Mouse (Mus musculus) midbrain, embryonic 15.5 days (tissue): Measurements from ENCODE around the gene Arid1b. TPM values are rescaled to one million over a fixed set of nuclear protein-coding genes. Genes with fewer than 3 reads are reported as not detected.

Experiments
- ATAC-seq: fragments of 200-750 bp; cut with Nextera tagmentation; replicated peaks from 2 replicates; pipeline ENCODE4 v1.8.0; 2017; ENCODE audit warnings: moderate TSS enrichment
- H3K27ac ChIP-seq: fragments of 300-500 bp; sonication (generic); 2 replicates; pipeline ENCODE4 v1.5.1; 2015; ENCODE audit warnings: mild to moderate bottlenecking, inconsistent platforms
- H3K27me3 ChIP-seq: fragments of 300-500 bp; sonication (generic); replicated peaks from 2 replicates; pipeline ENCODE4 v1.6.1; 2015; ENCODE audit warnings: inconsistent platforms
- H3K36me3 ChIP-seq: fragments of 300-500 bp; sonication (generic); replicated peaks from 2 replicates; pipeline ENCODE4 v1.6.1; 2015; ENCODE audit warnings: inconsistent platforms
- H3K4me1 ChIP-seq: fragments of 300-500 bp; sonication (generic); 2 replicates; pipeline ENCODE4 v1.6.1; 2015; ENCODE audit warnings: inconsistent platforms
- H3K4me2 ChIP-seq: fragments of 300-500 bp; sonication (generic); 2 replicates; pipeline ENCODE4 v1.6.1; 2015; ENCODE audit warnings: inconsistent platforms, mild to moderate bottlenecking, moderate library complexity
- H3K4me3 ChIP-seq: fragments of 300-500 bp; sonication (generic); 2 replicates; pipeline ENCODE4 v1.5.1; 2015; ENCODE audit warnings: mild to moderate bottlenecking, inconsistent platforms
- H3K9ac ChIP-seq: fragments of 300-500 bp; sonication (generic); 2 replicates; pipeline ENCODE4 v1.6.1; 2015; ENCODE audit warnings: mild to moderate bottlenecking, inconsistent platforms
- H3K9me3 ChIP-seq: fragments of 300-500 bp; sonication (generic); 2 replicates; pipeline ENCODE4 v1.6.1; 2016; ENCODE audit warnings: inconsistent platforms
- WGBS: fragments of 180-500 bp; shearing (Covaris S2); methylation state at CpG from one replicate; pipeline ENCODE4 v1.1.7; 2015; ENCODE audit warnings: mixed read lengths; 5-methylcytosine and 5-hydroxymethylcytosine counted together
- polyA plus RNA-seq: library from polyadenylated mRNA; unstranded; fragments of >200 nt; fragmentation: Nextera tagmentation; extraction: Ambion mirVana; gene quantifications from 2 replicates; pipeline ENCODE4 v1.2.1, GENCODE M21; 2015

The Arid1b gene
- polyA plus RNA-seq, 1 experiment from 2014 or later, result 16.5 TPM

DNA sequence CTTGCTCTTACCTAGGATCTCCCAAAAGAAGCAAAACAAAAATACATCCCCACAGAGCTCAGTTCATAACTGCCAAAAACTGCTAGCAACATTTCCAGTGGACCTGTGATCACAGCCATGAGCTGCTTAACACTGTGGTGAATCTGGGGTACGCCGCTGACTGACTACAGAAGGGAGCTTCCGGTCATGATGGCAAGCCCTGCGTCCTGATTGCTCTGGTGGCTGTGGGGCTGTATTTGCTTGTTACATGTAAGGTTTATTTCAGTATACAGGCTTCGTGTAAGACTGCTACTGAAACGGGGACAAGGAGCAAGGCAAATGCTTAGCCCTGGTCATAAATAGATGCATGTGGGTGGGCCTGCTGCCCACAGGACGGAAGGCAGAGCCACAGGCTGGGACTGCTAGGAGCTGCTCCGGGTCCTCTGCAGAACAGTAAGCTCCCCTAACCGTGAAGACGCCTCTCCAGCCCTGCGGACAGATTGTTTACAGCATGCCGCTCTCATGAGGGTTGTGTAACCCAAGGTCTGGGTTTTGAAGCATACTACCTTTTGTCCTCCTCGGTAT is 291.8 kb downstream of the Arid1b start:
- H3K9ac ChIP-seq, result no peak overlapping the region
- WGBS, result 58% methylated on average over 13 of the region's 13 CpGs

DNA sequence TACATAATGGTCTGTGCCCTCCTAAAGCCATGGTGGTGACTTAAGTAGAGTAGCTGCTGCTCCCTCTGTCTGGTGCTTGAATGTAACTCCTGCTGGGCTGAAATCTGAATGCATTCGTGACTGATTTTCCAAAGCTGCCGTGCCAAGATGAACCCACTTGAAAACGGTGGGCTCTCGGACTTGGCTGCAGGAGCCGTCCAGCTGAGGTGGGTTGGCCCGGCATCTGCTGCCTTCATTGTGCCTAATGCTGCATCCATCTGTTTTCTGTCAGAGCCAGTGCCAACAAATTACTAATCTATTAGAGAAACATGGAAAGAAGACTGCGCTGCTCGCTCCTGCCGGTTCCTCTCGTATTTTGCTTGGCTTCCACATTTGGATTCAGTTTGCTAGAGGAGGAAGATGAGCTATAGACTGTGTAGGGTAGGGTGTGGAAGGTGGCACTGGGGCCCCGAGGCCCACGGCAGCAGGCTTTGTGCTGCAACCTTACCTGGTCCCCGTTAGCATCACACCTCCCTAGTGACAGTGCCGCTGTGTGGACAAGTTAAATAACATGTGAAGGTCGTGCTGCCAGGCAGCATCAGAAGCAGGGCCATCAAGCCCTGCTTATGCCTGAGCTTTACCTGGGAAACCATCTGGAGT is 292.6 kb downstream of the Arid1b start:
- peaks cover 7% of the 10 kb centered on the region; the same call in 1 of the 2 replicates for H3K36me3 ChIP-seq
- H3K9me3 ChIP-seq, result no peaks in the 10 kb centered on the region
- H3K4me3 ChIP-seq, result no peak overlapping the region
- H3K27ac ChIP-seq, result peak overlapping the region; percentile 53; the same call in 1 of the 2 replicates
- peak; percentile 59 for ATAC-seq
- 46% methylated on average over 15 of the region's 15 CpGs for WGBS
- H3K4me2 ChIP-seq, result no peak overlapping the region
- H3K4me1 ChIP-seq, result peaks cover 34% of the 10 kb centered on the region
- no peaks in the 10 kb centered on the region for H3K27me3 ChIP-seq
- H3K9ac ChIP-seq, result no peak overlapping the region

More for the DNA sequence above, 291.8 kb downstream of the Arid1b start:
- Histone ChIP-seq H3K27me3 (no peaks in the 10 kb centered on the region), H3K9me3 (no peaks in the 10 kb centered on the region), H3K36me3 (no peaks in the 10 kb centered on the region), H3K4me2 (no peak overlapping the region), H3K4me1 (peaks cover 39% of the 10 kb centered on the region), H3K27ac (peak overlapping the region; percentile 35), H3K4me3 (no peak overlapping the region)
- peak; percentile 32; the same call in 1 of the 2 replicates for ATAC-seq

DNA sequence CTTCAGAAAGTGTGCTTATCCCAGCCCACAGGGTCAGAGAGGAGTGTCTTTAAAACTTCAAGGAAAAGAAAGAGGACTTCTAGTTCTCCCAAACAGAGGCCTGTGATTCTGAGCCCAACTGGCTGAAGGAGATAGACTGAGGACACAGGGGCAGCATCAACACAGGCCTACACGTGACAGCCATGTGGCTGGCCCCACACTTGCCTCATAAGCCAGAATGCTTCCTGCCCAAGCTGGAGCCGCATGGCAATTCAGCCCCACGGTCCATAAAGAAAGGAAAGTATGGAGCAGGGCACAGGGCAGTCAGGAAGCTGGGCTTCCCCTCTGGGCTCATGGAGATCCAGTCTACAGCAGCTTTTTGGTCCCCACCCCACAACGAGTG is 293.1 kb downstream of the Arid1b start:
- Histone ChIP-seq H3K27ac (peak overlapping the region; percentile 53; the same call in 1 of the 2 replicates), H3K4me2 (no peak overlapping the region), H3K4me3 (no peak overlapping the region), H3K4me1 (peaks cover 34% of the 10 kb centered on the region), H3K9me3 (no peaks in the 10 kb centered on the region), H3K27me3 (no peaks in the 10 kb centered on the region), H3K9ac (no peak overlapping the region), H3K36me3 (peaks cover 7% of the 10 kb centered on the region; the same call in 1 of the 2 replicates)
- 74% methylated on average over 4 of the region's 4 CpGs for WGBS
- no peak for ATAC-seq

DNA sequence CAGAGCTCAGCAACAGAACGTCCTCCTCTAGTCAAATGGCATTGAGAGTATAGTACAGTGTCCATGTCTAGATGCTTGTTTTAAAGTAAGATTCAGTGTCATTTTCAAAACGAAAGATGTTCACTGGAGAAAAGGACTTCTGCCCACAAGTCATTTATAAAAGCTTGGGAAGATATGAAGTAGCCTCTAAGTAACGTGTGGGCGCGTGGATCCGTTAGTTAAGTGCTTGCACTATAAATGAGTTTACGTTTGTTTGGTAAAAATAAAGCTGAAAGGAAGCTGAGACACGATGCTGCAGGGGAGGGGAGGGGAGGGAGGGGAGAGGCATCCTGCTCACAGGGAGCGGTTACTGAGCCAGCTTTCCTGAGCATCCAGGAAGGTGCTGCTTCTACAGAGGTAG is 293.5 kb downstream of the Arid1b start:
- 0 out of 2 replicates have a peak overlapping the region, but pooled peaks have one; percentile 21 for H3K27ac ChIP-seq
- no peaks in the 10 kb centered on the region for H3K27me3 ChIP-seq
- ATAC-seq, result no peak
- H3K36me3 ChIP-seq, result peaks cover 7% of the 10 kb centered on the region; the same call in 1 of the 2 replicates
- H3K9ac ChIP-seq, result no peak overlapping the region
- 74% methylated on average over 9 of the region's 9 CpGs for WGBS
- H3K4me3 ChIP-seq, result no peak overlapping the region
- no peak overlapping the region for H3K4me2 ChIP-seq
- no peaks in the 10 kb centered on the region for H3K9me3 ChIP-seq
- peaks cover 34% of the 10 kb centered on the region for H3K4me1 ChIP-seq

DNA sequence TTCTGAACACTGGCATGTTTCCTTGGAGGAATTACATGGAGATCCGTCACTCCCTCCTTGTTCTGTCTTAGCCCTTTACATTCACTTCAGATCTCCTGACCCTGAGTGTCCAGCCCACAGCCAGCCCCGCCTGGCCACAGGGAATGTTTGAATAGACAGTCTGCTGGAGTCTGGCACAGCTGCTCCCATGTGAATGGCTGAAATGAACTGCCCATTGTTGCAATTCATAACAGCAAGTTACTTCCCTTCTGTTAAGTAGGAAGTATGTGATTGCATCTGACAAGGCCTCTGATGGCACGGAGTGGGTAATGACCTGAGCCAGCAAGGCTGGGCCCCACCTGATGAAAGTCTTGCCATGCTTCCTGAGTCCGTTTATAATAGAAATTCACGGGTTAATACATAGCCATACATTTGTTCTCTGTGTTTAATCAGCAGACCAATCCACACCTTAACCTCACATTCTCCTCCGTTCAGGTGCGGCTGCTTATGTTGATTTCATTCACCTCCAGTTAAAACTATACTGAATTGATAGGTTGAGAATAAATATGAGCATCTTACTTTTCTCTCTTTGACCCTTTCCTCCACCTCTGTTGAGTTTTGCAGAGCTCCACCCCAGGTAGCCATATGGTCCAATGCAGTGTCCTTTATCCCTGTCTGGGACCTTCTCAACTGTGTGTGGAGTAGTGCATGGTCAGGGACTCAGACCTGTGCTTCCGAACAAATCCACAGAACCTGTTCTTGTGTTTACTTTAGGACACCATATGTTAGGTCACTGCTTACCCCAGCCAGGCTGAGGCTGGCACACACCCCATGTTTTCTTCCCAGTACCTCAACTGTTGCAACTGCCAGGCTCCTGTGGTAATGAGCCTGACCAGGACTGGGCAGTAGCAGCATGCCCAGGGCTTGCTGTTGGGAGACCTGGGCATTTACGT is 299.8 kb downstream of the Arid1b start:
- H3K4me2 ChIP-seq, result no peak overlapping the region
- H3K9me3 ChIP-seq, result no peaks in the 10 kb centered on the region
- peaks cover 32% of the 10 kb centered on the region for H3K4me1 ChIP-seq
- H3K27ac ChIP-seq, result 0 out of 2 replicates have a peak overlapping the region, but pooled peaks have one; percentile 55
- H3K27me3 ChIP-seq, result no peaks in the 10 kb centered on the region
- ATAC-seq, result no peak
- H3K9ac ChIP-seq, result no peak overlapping the region
- 48% methylated on average over 9 of the region's 9 CpGs for WGBS
- H3K4me3 ChIP-seq, result no peak overlapping the region
- peaks cover 7% of the 10 kb centered on the region; the same call in 1 of the 2 replicates for H3K36me3 ChIP-seq

GRCm38 (mm10) chr17:5295086-5295947 is 301.2 kb downstream of the Arid1b start:
- Histone ChIP-seq H3K4me3 (no peak overlapping the region), H3K27me3 (no peaks in the 10 kb centered on the region), H3K9me3 (no peaks in the 10 kb centered on the region), H3K9ac (no peak overlapping the region), H3K27ac (peak overlapping the region; percentile 55), H3K4me1 (peaks cover 40% of the 10 kb centered on the region), H3K4me2 (no peak overlapping the region), H3K36me3 (peaks cover 7% of the 10 kb centered on the region; the same call in 1 of the 2 replicates)
- 57% methylated on average over 19 of the region's 19 CpGs for WGBS
- ATAC-seq, result peak; percentile 65

- peaks cover 40% of the 10 kb centered on the region for H3K4me1 ChIP-seq
- WGBS, result 72% methylated on average over 7 of the region's 7 CpGs
- H3K9ac ChIP-seq, result no peak overlapping the region
- H3K4me2 ChIP-seq, result no peak overlapping the region
- H3K27ac ChIP-seq, result peak overlapping the region; percentile 55
- peaks cover 7% of the 10 kb centered on the region; the same call in 1 of the 2 replicates for H3K36me3 ChIP-seq
- H3K27me3 ChIP-seq, result no peaks in the 10 kb centered on the region
- no peaks in the 10 kb centered on the region for H3K9me3 ChIP-seq
- ATAC-seq, result peak; percentile 55; the same call in 1 of the 2 replicates
- no peak overlapping the region for H3K4me3 ChIP-seq
These were observed 301.8 kb downstream of the Arid1b start for GRCm38 (mm10) chr17:5295948-5296262.

GRCm38 (mm10) chr17:5297491-5297890 is 303.4 kb downstream of the Arid1b start:
- no peak overlapping the region for H3K4me3 ChIP-seq
- ATAC-seq, result no peak
- H3K4me1 ChIP-seq, result peaks cover 40% of the 10 kb centered on the region
- no peak overlapping the region for H3K27ac ChIP-seq
- H3K36me3 ChIP-seq, result no peaks in the 10 kb centered on the region
- H3K9ac ChIP-seq, result no peak overlapping the region
- no peak overlapping the region for H3K4me2 ChIP-seq
- H3K9me3 ChIP-seq, result no peaks in the 10 kb centered on the region
- H3K27me3 ChIP-seq, result no peaks in the 10 kb centered on the region
- 87% methylated on average over 4 of the region's 4 CpGs for WGBS

- no peaks in the 10 kb centered on the region for H3K36me3 ChIP-seq
- H3K27ac ChIP-seq, result no peak overlapping the region
- peaks cover 40% of the 10 kb centered on the region for H3K4me1 ChIP-seq
- 79% methylated on average over 10 of the region's 10 CpGs for WGBS
- no peak overlapping the region for H3K4me2 ChIP-seq
- no peaks in the 10 kb centered on the region for H3K27me3 ChIP-seq
- H3K9me3 ChIP-seq, result no peaks in the 10 kb centered on the region
- no peak overlapping the region for H3K9ac ChIP-seq
- H3K4me3 ChIP-seq, result no peak overlapping the region
- ATAC-seq, result no peak
These were observed 303.9 kb downstream of the Arid1b start for GRCm38 (mm10) chr17:5297984-5298383.

GRCm38 (mm10) chr17:5298891-5299559 is 304.9 kb downstream of the Arid1b start:
- Histone ChIP-seq H3K27ac (peak overlapping the region; percentile 35; the same call in 1 of the 2 replicates), H3K27me3 (no peaks in the 10 kb centered on the region), H3K4me2 (no peak overlapping the region), H3K9ac (no peak overlapping the region), H3K9me3 (no peaks in the 10 kb centered on the region), H3K36me3 (no peaks in the 10 kb centered on the region), H3K4me1 (peaks cover 40% of the 10 kb centered on the region), H3K4me3 (no peak overlapping the region)
- ATAC-seq, result no peak
- WGBS, result 80% methylated on average over 5 of the region's 5 CpGs
